Mouse (Mus musculus): ENCODE data around the gene Pusl1. TPM values are rescaled to one million over a fixed set of nuclear protein-coding genes. Genes with fewer than 3 reads are reported as not detected.
A peak's percentile ranks its signal among the peaks of the same experiment; 100 is the strongest.

Gene Pusl1
- polyA plus RNA-seq, 1 experiment from 2014 or later = 15.3 TPM

- WGBS (ENCODE audit: insufficient replicate concordance) = under 1% methylated on average over 34 of the region's 34 CpGs
- peak overlapping the region; percentile 99 for H3K4me2 ChIP-seq (ENCODE audit: low read depth, low read length)
- H3K36me3 ChIP-seq (replicated peaks; ENCODE audit: insufficient read depth, low read length) = peaks cover 29% of the 10 kb centered on the region
- peaks cover 44% of the 10 kb centered on the region for H3K4me1 ChIP-seq (ENCODE audit: insufficient read depth)
- ATAC-seq (no peak), DNase-seq (peak; percentile 50)
- H3K9ac ChIP-seq (replicated peaks) = peak overlapping the region; percentile 69
- H3K27me3 ChIP-seq (ENCODE audit: insufficient read depth, low read length) = no peaks in the 10 kb centered on the region
- no peak overlapping the region for H3K27ac ChIP-seq (ENCODE audit: low read depth)
- TF ChIP-seq EP300 (IDR thresholded peaks at IDR 0.05; ENCODE audit: low read depth) (no peak), CTCF (IDR thresholded peaks at IDR 0.05; ENCODE audit: low read depth) (no peak)
- H3K9me3 ChIP-seq (ENCODE audit: low read length) = no peaks in the 10 kb centered on the region
- peak overlapping the region; percentile 95 for H3K4me3 ChIP-seq (ENCODE audit: low read depth, low read length)
These were observed 540 bp downstream of the Pusl1 start for GRCm38 (mm10) chr4:155891011-155891471.

- no peaks in the 10 kb centered on the region for H3K9me3 ChIP-seq (ENCODE audit: low read length)
- H3K4me2 ChIP-seq (ENCODE audit: low read depth, low read length) = no peak overlapping the region
- no peak for DNase-seq
- H3K36me3 ChIP-seq (replicated peaks; ENCODE audit: insufficient read depth, low read length) = peaks cover 40% of the 10 kb centered on the region
- no peaks in the 10 kb centered on the region for H3K27me3 ChIP-seq (ENCODE audit: insufficient read depth, low read length)
- peaks cover 29% of the 10 kb centered on the region for H3K4me1 ChIP-seq (ENCODE audit: insufficient read depth)
- WGBS (ENCODE audit: insufficient replicate concordance) = 84% methylated on average over 5 of the region's 5 CpGs
- no peak overlapping the region for H3K9ac ChIP-seq (replicated peaks)
- TF ChIP-seq CTCF (IDR thresholded peaks at IDR 0.05; ENCODE audit: low read depth) (no peak), EP300 (IDR thresholded peaks at IDR 0.05; ENCODE audit: low read depth) (no peak)
- H3K27ac ChIP-seq (ENCODE audit: low read depth) = no peak overlapping the region
- ATAC-seq = no peak
- no peak overlapping the region for H3K4me3 ChIP-seq (ENCODE audit: low read depth, low read length)
These were observed 2.3 kb downstream of the Pusl1 start for GRCm38 (mm10) chr4:155889316-155889715.

DNA sequence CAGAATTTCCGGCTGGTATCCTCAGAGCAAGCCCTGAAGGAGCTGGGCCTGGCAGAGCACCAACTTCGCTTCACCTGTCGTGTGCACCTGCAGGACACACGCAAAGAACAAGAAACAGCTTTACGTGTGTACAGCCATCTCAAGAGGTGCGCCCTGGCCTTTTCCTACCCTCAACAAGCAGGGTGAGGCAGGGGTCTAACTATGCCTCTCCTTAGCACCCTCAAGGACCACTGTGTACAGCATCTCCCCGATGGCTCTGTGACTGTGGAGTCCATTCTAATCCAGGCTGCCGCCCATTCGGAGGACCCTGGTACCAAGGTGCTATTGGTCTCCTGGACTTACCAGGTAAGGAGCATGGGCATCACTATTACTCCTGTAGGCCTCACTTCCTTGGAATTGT is 3.4 kb downstream of the Pusl1 start:
- Histone ChIP-seq H3K4me3 (ENCODE audit: low read depth, low read length) (no peak overlapping the region), H3K27me3 (ENCODE audit: insufficient read depth, low read length) (no peaks in the 10 kb centered on the region), H3K4me2 (ENCODE audit: low read depth, low read length) (no peak overlapping the region), H3K4me1 (ENCODE audit: insufficient read depth) (peaks cover 19% of the 10 kb centered on the region), H3K36me3 (replicated peaks; ENCODE audit: insufficient read depth, low read length) (peaks cover 40% of the 10 kb centered on the region), H3K27ac (ENCODE audit: low read depth) (no peak overlapping the region), H3K9ac (replicated peaks) (no peak overlapping the region), H3K9me3 (ENCODE audit: low read length) (no peaks in the 10 kb centered on the region)
- no peak for ATAC-seq
- TF ChIP-seq CTCF (IDR thresholded peaks at IDR 0.05; ENCODE audit: low read depth) = no peak
- TF ChIP-seq EP300 (IDR thresholded peaks at IDR 0.05; ENCODE audit: low read depth) = no peak
- DNase-seq = no peak
- WGBS (ENCODE audit: insufficient replicate concordance) = 90% methylated on average over 9 of the region's 9 CpGs

DNA sequence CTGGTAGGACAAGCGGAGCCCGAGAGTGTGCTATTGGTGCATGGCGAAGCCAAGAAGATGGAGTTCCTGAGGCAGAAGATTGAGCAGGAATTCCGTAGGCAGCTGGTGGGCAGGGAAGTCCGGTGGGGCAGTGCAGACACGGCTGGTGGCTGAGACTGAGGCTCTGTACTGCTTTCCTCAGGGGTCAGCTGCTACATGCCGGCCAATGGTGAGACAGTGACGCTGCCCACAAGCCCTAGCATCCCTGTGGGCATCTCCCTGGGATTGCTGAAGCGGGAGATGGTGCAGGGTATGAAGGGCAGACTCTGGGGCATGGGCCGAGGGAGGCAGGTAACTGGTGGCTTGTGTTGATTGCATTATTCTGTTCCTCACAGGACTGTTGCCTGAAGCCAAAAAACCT is 3.9 kb downstream of the Pusl1 start:
- Histone ChIP-seq H3K4me2 (ENCODE audit: low read depth, low read length) (no peak overlapping the region), H3K27ac (ENCODE audit: low read depth) (no peak overlapping the region), H3K9me3 (ENCODE audit: low read length) (no peaks in the 10 kb centered on the region), H3K4me1 (ENCODE audit: insufficient read depth) (peaks cover 15% of the 10 kb centered on the region), H3K4me3 (ENCODE audit: low read depth, low read length) (no peak overlapping the region), H3K27me3 (ENCODE audit: insufficient read depth, low read length) (no peaks in the 10 kb centered on the region), H3K9ac (replicated peaks) (no peak overlapping the region), H3K36me3 (replicated peaks; ENCODE audit: insufficient read depth, low read length) (peaks cover 40% of the 10 kb centered on the region)
- DNase-seq (no peak), ATAC-seq (no peak)
- TF ChIP-seq EP300 (IDR thresholded peaks at IDR 0.05; ENCODE audit: low read depth) = no peak
- TF ChIP-seq CTCF (IDR thresholded peaks at IDR 0.05; ENCODE audit: low read depth) = no peak
- 91% methylated on average over 10 of the region's 10 CpGs for WGBS (ENCODE audit: insufficient replicate concordance)

GRCm38 (mm10) chr4:155886330-155886729 is 5.3 kb downstream of the Pusl1 start:
- Histone ChIP-seq H3K27ac (ENCODE audit: low read depth) (no peak overlapping the region), H3K4me3 (ENCODE audit: low read depth, low read length) (no peak overlapping the region), H3K4me2 (ENCODE audit: low read depth, low read length) (no peak overlapping the region), H3K9me3 (ENCODE audit: low read length) (no peaks in the 10 kb centered on the region), H3K27me3 (ENCODE audit: insufficient read depth, low read length) (no peaks in the 10 kb centered on the region), H3K36me3 (replicated peaks; ENCODE audit: insufficient read depth, low read length) (peaks cover 40% of the 10 kb centered on the region), H3K4me1 (ENCODE audit: insufficient read depth) (peaks cover 11% of the 10 kb centered on the region), H3K9ac (replicated peaks) (no peak overlapping the region)
- no peak for DNase-seq
- TF ChIP-seq EP300 (IDR thresholded peaks at IDR 0.05; ENCODE audit: low read depth) (no peak), CTCF (IDR thresholded peaks at IDR 0.05; ENCODE audit: low read depth) (no peak)
- ATAC-seq = peak; percentile 37; the same call in 1 of the 2 replicates
- 74% methylated on average over 5 of the region's 5 CpGs for WGBS (ENCODE audit: insufficient replicate concordance)

DNA sequence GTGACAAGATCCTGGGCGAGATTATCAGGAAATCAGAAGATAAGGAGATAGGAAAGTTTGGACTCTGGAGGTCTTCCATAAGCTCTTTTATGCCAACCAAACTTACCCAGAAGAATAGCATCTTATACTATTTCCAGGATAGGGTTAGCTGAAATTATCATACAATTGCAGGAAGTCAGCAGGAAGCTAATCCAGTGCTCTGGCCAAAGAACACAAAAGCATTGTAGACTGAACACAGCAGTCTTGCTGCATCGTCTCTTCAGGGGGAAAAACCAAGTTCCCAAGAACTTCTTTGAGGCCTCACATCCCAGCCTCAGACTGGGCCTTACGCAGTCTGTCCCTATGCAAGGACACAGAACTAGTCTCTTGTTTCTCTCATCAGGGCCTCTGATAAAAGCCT is 8.0 kb downstream of the Pusl1 start:
- WGBS (ENCODE audit: insufficient replicate concordance) = 76% methylated on average over 3 of the region's 3 CpGs
- ATAC-seq = peak; percentile 40; the same call in 1 of the 2 replicates

DNA sequence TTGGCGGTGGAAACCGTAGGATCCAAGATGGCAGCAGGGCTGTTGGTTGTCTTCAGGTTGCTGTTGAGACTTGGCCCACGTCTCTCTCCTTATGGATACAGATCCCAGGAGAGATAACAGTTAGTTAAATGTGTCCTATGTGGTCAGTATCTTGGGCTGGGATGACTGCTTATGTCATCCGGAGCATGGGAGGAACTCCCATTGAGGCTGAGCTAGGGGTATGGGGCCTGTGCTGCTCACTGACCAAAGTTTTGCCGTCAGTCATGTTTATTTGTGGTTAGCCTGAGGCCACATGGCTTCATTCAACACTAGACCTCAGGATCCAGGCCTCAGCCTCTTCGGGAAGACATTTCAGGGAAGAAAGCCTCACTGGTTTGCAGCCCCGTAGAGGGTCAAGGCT is 20.2 kb downstream of the Pusl1 start:
- ATAC-seq = no peak
- Histone ChIP-seq H3K36me3 (replicated peaks; ENCODE audit: insufficient read depth, low read length) (peaks cover 32% of the 10 kb centered on the region), H3K9ac (replicated peaks) (no peak overlapping the region), H3K4me1 (ENCODE audit: insufficient read depth) (peaks cover 21% of the 10 kb centered on the region), H3K4me3 (ENCODE audit: low read depth, low read length) (no peak overlapping the region), H3K4me2 (ENCODE audit: low read depth, low read length) (no peak overlapping the region), H3K27ac (ENCODE audit: low read depth) (no peak overlapping the region), H3K27me3 (ENCODE audit: insufficient read depth, low read length) (no peaks in the 10 kb centered on the region), H3K9me3 (ENCODE audit: low read length) (no peaks in the 10 kb centered on the region)
- DNase-seq = no peak
- WGBS (ENCODE audit: insufficient replicate concordance) = 77% methylated on average over 7 of the region's 7 CpGs
- TF ChIP-seq CTCF (IDR thresholded peaks at IDR 0.05; ENCODE audit: low read depth) = no peak
- no peak for TF ChIP-seq EP300 (IDR thresholded peaks at IDR 0.05; ENCODE audit: low read depth)

More for the DNA sequence above, 8.0 kb downstream of the Pusl1 start:
- H3K9me3 ChIP-seq (ENCODE audit: low read length) = no peaks in the 10 kb centered on the region
- H3K4me2 ChIP-seq (ENCODE audit: low read depth, low read length) = no peak overlapping the region
- H3K27ac ChIP-seq (ENCODE audit: low read depth) = no peak overlapping the region
- H3K4me1 ChIP-seq (ENCODE audit: insufficient read depth) = no peaks in the 10 kb centered on the region
- no peak overlapping the region for H3K4me3 ChIP-seq (ENCODE audit: low read depth, low read length)
- TF ChIP-seq EP300 (IDR thresholded peaks at IDR 0.05; ENCODE audit: low read depth) (no peak), CTCF (IDR thresholded peaks at IDR 0.05; ENCODE audit: low read depth) (no peak)
- peaks cover 34% of the 10 kb centered on the region for H3K36me3 ChIP-seq (replicated peaks; ENCODE audit: insufficient read depth, low read length)
- no peak for DNase-seq
- H3K9ac ChIP-seq (replicated peaks) = no peak overlapping the region
- H3K27me3 ChIP-seq (ENCODE audit: insufficient read depth, low read length) = no peaks in the 10 kb centered on the region

Data from liver, postnatal 0 days (tissue).